Mouse (Mus musculus): ENCODE data around the gene Ormdl2.

The Ormdl2 gene

DNA sequence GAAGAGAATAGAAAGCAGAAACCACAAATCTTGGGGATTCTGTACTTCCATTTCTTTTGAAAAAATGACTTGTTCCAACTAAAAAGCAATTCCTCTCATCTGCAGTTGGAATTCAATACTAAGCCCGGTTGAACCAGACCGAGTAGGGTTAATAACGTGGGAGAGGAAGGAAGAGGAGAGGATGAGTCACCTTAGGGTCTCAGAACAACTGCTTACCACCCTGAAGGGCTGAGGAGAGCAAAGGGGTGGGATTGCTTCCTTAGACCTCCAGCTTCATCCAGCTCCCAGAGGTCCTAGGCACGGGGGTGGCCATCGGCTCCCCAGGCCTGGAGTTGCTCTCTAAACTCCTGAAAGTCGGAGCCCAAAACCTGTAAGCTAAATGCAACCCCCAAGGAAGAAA is 18.1 kb downstream of the Ormdl2 start:
- no peak for DNase-seq

DNA sequence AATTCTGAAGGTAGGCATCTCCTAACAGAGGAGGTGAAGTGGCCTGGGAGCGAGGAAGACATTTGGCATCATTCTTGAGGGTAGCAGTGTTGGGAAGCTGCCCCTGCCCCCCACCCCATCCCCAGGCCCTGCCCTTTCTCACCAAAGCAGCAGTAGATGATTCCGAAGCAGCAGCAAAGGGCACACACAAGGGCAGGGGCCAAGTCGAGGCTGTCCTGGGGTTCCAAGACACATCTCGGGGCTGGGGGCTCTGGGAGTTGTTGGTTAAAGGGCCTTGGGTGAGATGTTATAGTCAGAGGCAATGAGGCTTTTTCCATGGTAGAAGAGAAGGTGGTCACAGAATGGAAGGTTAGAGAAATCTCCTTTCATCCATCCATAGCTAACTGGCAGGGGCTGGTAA is 18.5 kb downstream of the Ormdl2 start:
- DNase-seq, result no peak

- no peak for DNase-seq
Measured at GRCm38 (mm10) chr10:128801981-128802495, 19.4 kb downstream of the Ormdl2 start.

- no peak for DNase-seq
Measured at GRCm38 (mm10) chr10:128798676-128799075, 22.8 kb downstream of the Ormdl2 start.

GRCm38 (mm10) chr10:128795581-128795980 is 25.9 kb downstream of the Ormdl2 start:
- no peak for DNase-seq

DNA sequence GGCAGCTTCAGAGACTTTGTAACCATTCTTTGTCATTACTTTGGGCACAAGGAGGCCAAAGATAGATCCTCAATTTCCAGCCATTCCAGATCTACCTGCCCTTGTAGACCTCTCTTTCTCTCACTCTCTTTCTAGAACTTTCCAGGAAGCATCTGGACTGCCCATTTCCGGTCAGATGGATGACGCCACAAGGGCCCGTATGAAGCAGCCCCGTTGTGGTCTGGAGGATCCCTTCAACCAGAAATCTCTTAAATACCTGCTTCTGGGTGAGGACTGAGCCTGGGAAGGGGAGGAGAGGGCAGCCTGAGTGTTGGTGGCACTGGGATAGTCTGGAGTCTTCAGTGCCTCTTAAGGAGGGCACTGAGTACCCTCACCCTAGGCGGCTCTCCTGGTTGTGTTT is 27.1 kb downstream of the Ormdl2 start:
- no peak for DNase-seq

DNA sequence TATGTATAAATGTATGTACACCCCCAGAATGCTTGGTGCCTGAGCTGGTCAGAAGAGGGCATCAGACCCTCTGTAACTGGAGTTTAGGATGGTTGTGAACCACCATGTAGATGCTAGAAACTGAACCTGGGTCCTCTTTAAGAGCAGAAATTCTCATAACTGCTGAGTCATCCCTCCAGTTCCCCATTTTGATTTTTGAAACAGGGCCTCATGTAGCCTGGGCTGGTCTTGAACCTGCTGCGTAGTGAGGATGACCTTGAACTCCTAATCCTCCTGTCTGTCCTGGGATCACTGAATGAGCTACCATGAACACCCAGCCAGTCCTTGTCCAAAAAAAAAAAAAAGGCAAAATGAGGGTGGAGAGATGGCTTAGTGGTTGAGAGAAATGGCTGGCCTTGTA is 28.2 kb downstream of the Ormdl2 start:
- no peak for DNase-seq

DNA sequence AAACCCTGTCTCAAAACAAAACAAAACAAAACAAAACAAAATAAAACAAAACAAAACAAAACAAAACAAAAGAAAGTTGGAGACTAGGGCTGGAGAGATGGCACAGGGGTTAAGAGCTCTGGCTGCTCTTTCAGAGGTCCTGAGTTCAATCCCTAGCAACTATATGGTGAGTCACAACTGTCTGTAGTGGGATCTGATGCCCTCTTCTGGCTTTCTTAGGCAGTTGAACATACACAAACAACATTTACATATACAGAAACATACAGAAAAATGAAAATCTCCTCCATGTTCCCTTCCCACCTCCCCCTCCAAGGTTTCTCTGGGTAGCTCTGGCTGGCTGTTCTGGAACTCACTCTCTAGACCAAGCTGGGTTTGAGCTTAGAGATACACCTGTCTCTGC is 29.4 kb downstream of the Ormdl2 start:
- no peak for DNase-seq

- DNase-seq, result no peak
Measured at GRCm38 (mm10) chr10:128790398-128791124, 30.9 kb downstream of the Ormdl2 start, which contains the start of gene Mmp19. Gene Mmp19 (plus strand): TSS chr10:128790910.

DNA sequence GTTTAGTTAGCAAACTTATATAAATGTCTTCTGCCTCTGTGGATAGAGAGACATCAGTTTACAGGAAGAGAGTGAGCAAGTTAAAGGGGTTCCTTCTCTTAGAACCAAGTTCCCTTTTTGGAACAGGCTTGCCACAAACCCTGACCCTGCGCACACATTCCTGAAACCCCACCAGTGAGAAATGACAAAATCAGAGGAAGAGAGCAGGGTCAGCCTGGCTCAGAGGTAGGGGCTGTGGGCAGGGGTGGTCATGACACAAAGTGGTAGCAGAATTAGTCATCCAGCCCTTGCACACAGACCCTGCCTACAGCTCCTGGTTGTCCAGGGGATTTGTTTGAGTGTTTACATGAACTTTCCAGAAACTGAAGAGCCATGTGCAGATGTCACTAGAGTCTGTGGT is 41.2 kb downstream of the Ormdl2 start:
- no peak for DNase-seq

DNA sequence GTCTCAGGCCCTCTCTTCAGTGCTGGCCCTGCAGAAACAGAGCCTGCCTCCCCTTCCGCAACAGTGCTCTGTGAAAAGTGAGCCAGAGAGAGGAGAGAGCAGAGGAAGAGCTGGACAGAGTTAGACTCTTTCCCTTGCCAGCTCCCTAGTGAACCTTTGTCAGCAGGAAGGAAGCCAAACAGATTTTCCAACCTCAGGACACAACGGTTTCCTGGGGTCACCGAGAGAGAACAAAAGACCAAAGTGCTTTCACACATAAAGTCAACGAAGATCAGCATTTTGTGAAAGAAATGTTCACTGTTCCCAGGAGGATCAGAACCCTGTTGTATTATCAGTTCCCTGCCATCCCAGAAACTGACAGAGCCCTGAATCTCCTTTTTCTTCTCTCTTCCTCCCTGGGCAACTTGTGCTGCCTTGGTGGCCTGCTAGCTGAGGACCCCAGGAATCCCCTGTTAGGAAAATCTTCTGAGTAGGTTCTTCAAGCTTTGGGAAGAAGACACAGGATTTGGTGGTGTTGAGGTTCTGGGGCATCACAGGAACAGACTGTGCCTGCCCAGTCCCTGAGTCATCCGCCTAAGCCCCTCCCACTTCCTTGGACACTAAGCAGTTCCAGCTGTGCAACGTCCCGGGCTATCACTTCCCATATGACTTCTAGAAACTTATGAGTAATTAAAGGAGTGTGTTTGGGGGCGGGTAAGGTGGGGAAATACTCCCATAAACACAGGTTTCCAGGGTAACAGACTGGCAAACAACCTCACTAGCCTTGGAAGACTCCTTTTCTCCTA is 42.2 kb downstream of the Ormdl2 start:
- no peak for DNase-seq

DNA sequence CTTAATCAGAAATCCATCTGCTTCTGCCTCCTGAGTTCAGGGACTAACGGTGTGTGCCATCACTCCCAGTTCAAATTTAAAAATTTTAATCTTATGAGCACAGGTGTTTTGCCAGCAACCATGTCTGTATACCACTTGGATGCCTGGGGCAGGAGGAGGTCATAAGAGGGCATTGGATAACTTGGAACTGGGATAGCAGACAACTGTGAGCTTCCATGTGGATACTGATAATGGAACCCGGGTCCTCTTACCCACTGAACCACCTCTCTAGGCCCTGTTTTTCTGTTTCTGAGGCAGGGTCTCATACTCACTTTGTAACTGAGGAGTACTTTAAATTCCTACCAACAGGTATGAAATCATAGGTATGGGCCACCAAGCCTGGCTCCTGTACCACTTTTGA is 43.0 kb downstream of the Ormdl2 start:
- DNase-seq, result no peak

- no peak for DNase-seq
Measured at GRCm38 (mm10) chr10:128773685-128774084, 47.8 kb downstream of the Ormdl2 start.

GRCm38 (mm10) chr10:128772895-128773294 is 48.5 kb downstream of the Ormdl2 start:
- DNase-seq, result no peak

All from cerebellum, adult 8-10 months (tissue).